Mouse (Mus musculus) CH12.LX (cell line): ENCODE results near the gene Fam193a.

ENCODE experiments used
- CTCF ChIP-seq, 2 experiments: IDR thresholded peaks in 1 of 2; conservative IDR thresholded peaks in 1 of 2; 2 replicates each; pipeline ENCODE4 v1.5.1; 2011 to 2012; ENCODE audit warnings: low read depth in 2 of 2, low read length in 2 of 2, improper control_type of control experiment in 1 of 2, inconsistent platforms in 1 of 2, mild to moderate bottlenecking in 1 of 2, moderate library complexity in 1 of 2
- E2F4 ChIP-seq: IDR thresholded peaks from 2 replicates; pipeline ENCODE4 v1.6.1; 2011; ENCODE audit warnings: low read depth, low read length, improper control_type of control experiment; ENCODE audit not compliant: insufficient replicate concordance
- MAZ ChIP-seq: IDR thresholded peaks from 2 replicates; pipeline ENCODE4 v1.6.1; 2012; ENCODE audit warnings: low read depth, mild to moderate bottlenecking, inconsistent platforms, low read length, improper control_type of control experiment, moderate library complexity
- PAX5 ChIP-seq: IDR thresholded peaks from 2 replicates; pipeline ENCODE4 v1.6.1; 2012; ENCODE audit warnings: low read length, inconsistent platforms, mixed read lengths
- POLR2A ChIP-seq: IDR thresholded peaks from 2 replicates; pipeline ENCODE4 v1.6.1; 2011; ENCODE audit warnings: low read depth, mild to moderate bottlenecking, improper control_type of control experiment, low read length
- SIN3A ChIP-seq: IDR thresholded peaks from 2 replicates; pipeline ENCODE4 v1.6.1; 2012; ENCODE audit warnings: low read length, improper control_type of control experiment, inconsistent platforms
- SMC3 ChIP-seq: IDR thresholded peaks from 2 replicates; pipeline ENCODE4 v1.6.1; 2011; ENCODE audit warnings: low read depth, low read length, improper control_type of control experiment
- USF1 ChIP-seq: IDR thresholded peaks from 2 replicates; pipeline ENCODE4 v1.6.1; 2014; ENCODE audit warnings: low read depth, mild to moderate bottlenecking, inconsistent platforms, low read length, improper control_type of control experiment

- TF ChIP-seq MAZ (no peak), CTCF (conservative IDR thresholded peaks at IDR 0.05 in 1 of 2, IDR thresholded peaks at IDR 0.05 in 1 of 2; ENCODE audit: low read depth in 2 of 2, low read length in 2 of 2) (no peak), E2F4 (no peak), POLR2A (no peak), PAX5 (no peak), SIN3A (no peak), SMC3 (no peak), USF1 (no peak)
These were observed 157.6 kb downstream of the Fam193a start for GRCm38 (mm10) chr5:34527352-34527751.
